Mouse (Mus musculus) lung, embryonic 14.5 days (tissue): ENCODE results near the gene Mslnl. TPM values are rescaled to one million over a fixed set of nuclear protein-coding genes. Genes with fewer than 3 reads are reported as not detected.
"Not testable (repeated sequence)": the region's sequence is repeated elsewhere in the genome, so short reads cannot be mapped to it uniquely, and the experiment has no call there.

Source experiments
- ATAC-seq: fragments of 200-750 bp; cut with Nextera tagmentation; 2 replicates; pipeline ENCODE4 v1.8.0; 2017; ENCODE audit warnings: mild to moderate bottlenecking, moderate TSS enrichment, moderate library complexity; ENCODE audit not compliant: insufficient read depth
- DNase-seq: peaks from one replicate; pipeline ENCODE4 v3.0.0-alpha.2; 2015
- H3K27ac ChIP-seq: fragments of 300-500 bp; sonication (generic); 2 replicates; pipeline ENCODE4 v1.5.1; 2014; ENCODE audit warnings: low read depth, mild to moderate bottlenecking, moderate library complexity
- H3K27me3 ChIP-seq: fragments of 300-500 bp; sonication (generic); 2 replicates; pipeline ENCODE4 v1.6.1; 2014; ENCODE audit warnings: low read length, control low read depth; ENCODE audit not compliant: insufficient read depth
- H3K36me3 ChIP-seq: fragments of 300-500 bp; sonication (generic); 2 replicates; pipeline ENCODE4 v1.6.1; 2014; ENCODE audit warnings: control low read depth; ENCODE audit not compliant: insufficient read depth
- H3K4me1 ChIP-seq: fragments of 300-500 bp; sonication (generic); 2 replicates; pipeline ENCODE4 v1.6.1; 2014; ENCODE audit warnings: antibody characterized with exemption, control low read depth; ENCODE audit not compliant: insufficient read depth
- H3K4me2 ChIP-seq: fragments of 300-500 bp; sonication (generic); 2 replicates; pipeline ENCODE4 v1.6.1; 2014; ENCODE audit warnings: mild to moderate bottlenecking
- H3K4me3 ChIP-seq: fragments of 300-500 bp; sonication (generic); 2 replicates; pipeline ENCODE4 v1.5.1; 2014; ENCODE audit warnings: low read depth, low read length
- H3K9ac ChIP-seq: fragments of 300-500 bp; sonication (generic); 2 replicates; pipeline ENCODE4 v1.6.1; 2014
- H3K9me3 ChIP-seq: fragments of 300-500 bp; sonication (generic); 2 replicates; pipeline ENCODE4 v1.6.1; 2016; ENCODE audit warnings: low read depth, low read length, control low read depth
- CTCF ChIP-seq: IDR thresholded peaks from 2 replicates; pipeline ENCODE4 v1.5.1; 2016; ENCODE audit warnings: antibody characterized with exemption, low read depth
- WGBS: fragments of 180-500 bp; shearing (Covaris S2); extraction: QIAGEN DNeasy Blood & Tissue Kit; methylation state at CpG from one replicate; pipeline ENCODE4 v1.1.7; 2014; 5-methylcytosine and 5-hydroxymethylcytosine counted together
- polyA plus RNA-seq: library from polyadenylated mRNA; unstranded; fragments of >200 nt; fragmentation: Nextera tagmentation; extraction: Ambion mirVana; gene quantifications from 2 replicates; pipeline ENCODE4 v1.2.1, GENCODE M21; 2014

Gene Mslnl
- polyA plus RNA-seq, 1 experiment from 2014 or later, result 0.24 TPM

DNA sequence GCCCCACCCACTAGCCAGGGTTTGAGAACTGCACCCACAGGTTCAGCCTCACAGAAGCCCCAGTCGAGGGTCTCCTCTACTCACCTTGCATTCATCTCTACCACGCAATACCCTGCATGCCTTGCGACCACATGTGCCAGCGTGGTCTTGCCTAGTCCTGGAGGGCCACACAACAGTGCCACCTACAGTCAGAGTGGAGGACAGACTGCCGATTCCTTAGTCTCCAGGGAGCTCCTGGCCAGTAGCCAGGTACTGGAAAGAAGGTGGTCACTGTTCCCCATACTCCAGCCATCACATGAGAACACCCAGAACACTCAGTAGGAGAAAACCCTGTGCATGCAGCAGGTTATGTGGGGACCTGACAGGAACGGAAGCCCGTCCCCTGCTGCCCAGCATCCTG lies 11.9 kb upstream of the Mslnl start:
- H3K27me3 ChIP-seq, result no peaks in the 10 kb centered on the region
- H3K36me3 ChIP-seq, result peaks cover 62% of the 10 kb centered on the region
- ATAC-seq, result no peak
- peak; percentile 48 for TF ChIP-seq CTCF
- peaks cover 11% of the 10 kb centered on the region; the same call in 1 of the 2 replicates for H3K4me1 ChIP-seq
- H3K4me3 ChIP-seq, result no peak overlapping the region
- DNase-seq, result peak; percentile 39
- whole genome bisulfite sequencing, result 78% methylated on average over 7 of the region's 7 CpGs
- H3K9me3 ChIP-seq, result no peaks in the 10 kb centered on the region
- no peak overlapping the region for H3K27ac ChIP-seq
- no peak overlapping the region for H3K4me2 ChIP-seq
- no peak overlapping the region for H3K9ac ChIP-seq

DNA sequence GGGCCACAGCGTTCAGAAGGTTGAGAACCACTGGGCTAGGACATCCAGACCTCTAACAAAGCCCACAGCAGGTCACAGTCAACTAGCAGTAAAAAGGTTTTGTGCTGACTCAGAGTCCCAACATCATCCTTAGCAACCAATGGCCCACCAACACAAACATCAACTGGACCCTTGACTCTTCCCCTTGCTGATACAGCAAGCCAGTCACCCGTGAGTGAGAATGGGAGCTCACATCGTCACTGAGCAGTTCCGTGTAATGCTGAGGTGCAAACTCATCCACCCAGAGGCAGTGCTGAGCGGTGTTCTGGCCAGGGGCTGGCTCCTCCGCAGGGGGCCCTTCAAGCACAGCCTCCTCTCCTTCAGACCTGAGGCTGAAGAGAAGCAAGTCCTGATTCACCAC lies 10.6 kb upstream of the Mslnl start:
- peaks cover 11% of the 10 kb centered on the region; the same call in 1 of the 2 replicates for H3K4me1 ChIP-seq
- H3K9me3 ChIP-seq, result no peaks in the 10 kb centered on the region
- TF ChIP-seq CTCF, result no peak
- H3K9ac ChIP-seq, result no peak overlapping the region
- no peak overlapping the region; the same call in 1 of the 2 replicates for H3K4me3 ChIP-seq
- peaks cover 51% of the 10 kb centered on the region for H3K36me3 ChIP-seq
- DNase-seq (no peak), ATAC-seq (no peak)
- H3K27ac ChIP-seq, result no peak overlapping the region
- WGBS, result 84% methylated on average over 6 of the region's 6 CpGs
- H3K4me2 ChIP-seq, result no peak overlapping the region
- H3K27me3 ChIP-seq, result no peaks in the 10 kb centered on the region

DNA sequence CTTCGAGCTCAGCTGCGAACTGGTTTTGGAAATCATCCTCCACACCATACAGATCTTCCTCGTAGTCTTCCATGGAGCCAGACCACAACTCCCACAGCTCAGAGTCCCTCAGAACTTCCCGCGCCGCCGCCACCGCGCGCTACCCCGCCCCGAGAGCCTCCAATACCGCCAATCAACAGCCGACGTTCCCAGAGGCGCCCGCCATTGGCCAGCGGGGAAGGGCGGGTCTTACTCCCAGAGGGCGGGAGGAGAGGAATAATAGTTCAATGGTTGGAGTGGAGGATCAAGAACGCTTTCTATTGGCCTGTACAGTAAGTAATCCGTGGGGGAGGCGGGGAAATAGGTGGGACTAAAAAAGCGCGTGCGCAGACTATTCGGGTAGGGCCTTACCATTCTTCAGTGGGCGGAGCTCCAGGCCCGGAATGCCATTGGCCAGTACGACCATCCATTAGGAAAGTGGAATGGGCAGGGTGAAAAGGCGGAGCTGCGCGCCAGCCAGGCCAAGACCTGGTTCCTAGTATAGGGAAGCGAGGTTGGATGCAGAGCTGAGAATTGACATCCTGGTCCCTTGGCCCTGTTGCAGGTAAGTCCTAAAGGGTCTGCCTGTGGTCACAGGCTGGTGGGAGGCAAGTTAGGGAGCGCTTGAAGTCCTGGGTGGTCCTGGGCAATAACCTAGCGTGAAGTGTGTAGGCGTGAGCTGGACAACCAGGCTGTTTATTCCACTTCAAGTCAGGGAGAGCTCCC lies 8.4 kb upstream of the Mslnl start, which contains the start of the genes Chtf18 and Rpusd1:
Gene Chtf18, minus strand, starts transcription at position 155 of the 744 bp plus-strand sequence.
Gene Rpusd1, plus strand, starts transcription at position 406 of the 744 bp plus-strand sequence.
- under 1% methylated on average over 37 of the region's 37 CpGs for WGBS
- Histone ChIP-seq H3K36me3 (peaks cover 42% of the 10 kb centered on the region), H3K27ac (no peak within 1 kb of the TSS), H3K4me1 (peaks cover 11% of the 10 kb centered on the region; the same call in 1 of the 2 replicates), H3K4me3 (peak within 1 kb of the TSS; percentile 69), H3K4me2 (peak within 1 kb of the TSS; percentile 95), H3K27me3 (no peaks in the 10 kb centered on the region), H3K9ac (peak within 1 kb of the TSS; percentile 90), H3K9me3 (no peaks in the 10 kb centered on the region)
- ATAC-seq (peak; percentile 98), DNase-seq (peak; percentile 100)
- TF ChIP-seq CTCF, result no peak

DNA sequence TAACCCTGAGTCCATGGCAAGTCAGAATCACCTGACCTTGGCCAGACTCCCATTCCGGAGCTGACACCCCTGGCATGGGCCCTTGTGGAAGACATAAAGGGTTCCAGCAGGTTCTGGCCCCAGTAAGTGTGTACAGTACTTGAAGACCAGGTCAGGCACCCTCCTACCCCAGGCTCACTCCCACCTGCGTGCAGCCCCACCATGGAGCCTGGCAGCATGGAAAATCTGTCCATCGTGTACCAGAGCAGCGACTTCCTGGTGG lies 7.9 kb upstream of the Mslnl start:
- peak overlapping the region; percentile 69 for H3K4me3 ChIP-seq
- peaks cover 37% of the 10 kb centered on the region for H3K36me3 ChIP-seq
- ATAC-seq, result no peak
- DNase-seq, result no peak
- H3K9me3 ChIP-seq, result no peaks in the 10 kb centered on the region
- peaks cover 11% of the 10 kb centered on the region; the same call in 1 of the 2 replicates for H3K4me1 ChIP-seq
- peak overlapping the region; percentile 90 for H3K9ac ChIP-seq
- 23% methylated on average over 4 of the region's 4 CpGs for WGBS
- no peak for TF ChIP-seq CTCF
- H3K4me2 ChIP-seq, result peak overlapping the region; percentile 90
- no peaks in the 10 kb centered on the region for H3K27me3 ChIP-seq
- H3K27ac ChIP-seq, result no peak overlapping the region

DNA sequence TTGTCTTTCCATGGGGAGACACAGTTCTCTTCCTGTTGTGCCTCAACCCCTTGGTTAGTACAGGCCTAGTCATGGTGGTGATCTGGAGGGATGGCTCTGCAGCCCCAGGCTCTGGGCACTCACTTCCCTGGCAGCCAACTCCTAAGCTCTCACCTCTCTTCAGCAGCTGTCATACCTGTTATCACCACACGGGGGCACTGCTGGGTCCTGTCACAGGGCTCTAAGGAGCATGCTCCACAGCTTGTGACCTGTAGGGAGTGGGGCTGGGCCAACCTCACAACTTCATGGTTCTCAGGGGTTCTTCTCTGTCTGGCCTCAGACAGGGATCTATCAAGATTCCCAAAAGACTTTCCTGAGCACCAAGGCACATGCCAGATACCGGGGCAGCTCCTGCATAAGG lies 3.8 kb upstream of the Mslnl start:
- H3K4me1 ChIP-seq, result peaks cover 5% of the 10 kb centered on the region; the same call in 1 of the 2 replicates
- peak; percentile 97 for TF ChIP-seq CTCF
- DNase-seq (peak; percentile 92), ATAC-seq (no peak)
- no peaks in the 10 kb centered on the region for H3K9me3 ChIP-seq
- no peak overlapping the region for H3K27ac ChIP-seq
- no peak overlapping the region for H3K9ac ChIP-seq
- H3K4me2 ChIP-seq, result no peak overlapping the region
- 16% methylated on average over 2 of the region's 2 CpGs for WGBS
- H3K27me3 ChIP-seq, result no peaks in the 10 kb centered on the region
- H3K36me3 ChIP-seq, result peaks cover 17% of the 10 kb centered on the region
- H3K4me3 ChIP-seq, result no peak overlapping the region

DNA sequence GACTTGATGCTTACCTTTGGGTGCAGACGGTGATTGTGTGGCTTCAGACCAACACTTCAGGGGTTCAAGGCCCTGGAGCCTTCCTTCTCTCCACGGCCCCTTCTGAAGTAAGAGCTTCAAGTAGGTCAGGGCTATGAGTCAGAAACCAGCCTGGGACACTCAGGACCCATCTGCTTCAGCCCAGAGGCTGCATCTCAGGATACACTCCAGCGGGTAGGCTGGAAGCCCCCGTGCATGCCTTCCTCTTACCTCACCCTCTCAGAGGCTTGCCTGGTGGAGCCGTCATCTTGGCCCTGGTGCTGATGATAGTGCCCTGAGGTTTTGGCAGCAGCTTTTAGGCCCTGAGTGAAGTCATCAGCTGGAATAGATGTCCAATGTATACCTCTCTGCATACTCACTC lies 596 bp upstream of the Mslnl start:
- no peaks in the 10 kb centered on the region for H3K4me1 ChIP-seq
- no peak overlapping the region for H3K4me3 ChIP-seq
- no peak for ATAC-seq
- H3K27me3 ChIP-seq, result no peaks in the 10 kb centered on the region
- H3K36me3 ChIP-seq, result peaks cover 13% of the 10 kb centered on the region
- WGBS, result 79% methylated on average over 5 of the region's 5 CpGs
- H3K4me2 ChIP-seq, result no peak overlapping the region
- H3K9me3 ChIP-seq, result no peaks in the 10 kb centered on the region
- DNase-seq, result no peak
- H3K9ac ChIP-seq, result no peak overlapping the region
- no peak for TF ChIP-seq CTCF
- no peak overlapping the region for H3K27ac ChIP-seq

GRCm38 (mm10) chr17:25738861-25739260 lies 3.0 kb downstream of the Mslnl start:
- H3K36me3 ChIP-seq, result no peaks in the 10 kb centered on the region
- H3K4me2 ChIP-seq, result no peak overlapping the region
- H3K27me3 ChIP-seq, result no peaks in the 10 kb centered on the region
- no peaks in the 10 kb centered on the region for H3K9me3 ChIP-seq
- WGBS, result 67% methylated on average over 7 of the region's 7 CpGs
- no peak for TF ChIP-seq CTCF
- H3K9ac ChIP-seq, result no peak overlapping the region
- no peaks in the 10 kb centered on the region for H3K4me1 ChIP-seq
- ATAC-seq (no peak), DNase-seq (no peak)
- H3K4me3 ChIP-seq, result no peak overlapping the region
- H3K27ac ChIP-seq, result no peak overlapping the region

- H3K27me3 ChIP-seq, H3K4me3 ChIP-seq, H3K27ac ChIP-seq, H3K4me1 ChIP-seq, H3K9ac ChIP-seq, H3K9me3 ChIP-seq, ATAC-seq, H3K36me3 ChIP-seq, DNase-seq, H3K4me2 ChIP-seq: not testable (repeated sequence)
- WGBS, result 68% methylated on average over 12 of the region's 12 CpGs
These were observed 5.6 kb downstream of the Mslnl start for GRCm38 (mm10) chr17:25741471-25741870.
